Mouse (Mus musculus) common myeloid progenitor, adult 5-6 weeks (primary cell): ENCODE data around the gene Gm10376. TPM values are rescaled to one million over a fixed set of nuclear protein-coding genes. Genes with fewer than 3 reads are reported as not detected.
"Not testable (repeated sequence)": the region's sequence is repeated elsewhere in the genome, so short reads cannot be mapped to it uniquely, and the experiment has no call there.

ENCODE experiments used
- ATAC-seq: replicated peaks from 2 replicates; pipeline ENCODE4 v1.8.0; 2016; ENCODE audit warnings: low read depth, mild to moderate bottlenecking, moderate TSS enrichment, inconsistent platforms; ENCODE audit not compliant: poor library complexity, severe bottlenecking
- total RNA-seq: library from RNA; stranded (forward); fragments of 200-1000, 187-1606 nt; gene quantifications from 2 replicates; pipeline ENCODE4 v1.2.3, GENCODE M21; 2017

The Gm10376 gene
- total RNA-seq = not detected in 2 replicates

DNA sequence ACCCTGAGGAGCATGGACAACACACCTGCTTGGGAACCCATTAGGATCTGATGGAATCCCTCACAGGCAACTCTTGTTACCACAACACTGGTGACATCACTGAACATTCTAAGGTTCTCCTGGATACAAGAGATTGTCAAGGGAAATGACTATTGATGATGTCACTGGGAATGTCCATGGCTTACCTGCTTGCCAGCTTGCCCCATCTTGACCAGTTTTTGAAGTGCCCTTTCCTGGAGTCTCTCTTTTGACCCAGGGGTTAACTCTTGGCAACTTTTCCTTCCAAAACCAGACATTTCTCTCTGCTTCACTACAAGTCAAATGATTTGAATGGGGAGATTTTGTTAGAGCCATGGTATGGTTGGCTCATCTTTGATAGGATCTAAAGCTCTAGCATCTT, at the start of gene Gm10376:
Gm10376 (minus strand) TSS at position 101 of the 400 bp plus-strand sequence.
- ATAC-seq = not testable (repeated sequence)

- ATAC-seq = not testable (repeated sequence)
Observed at GRCm38 (mm10) chr14:43060179-43060578, 44.8 kb upstream of the Gm10376 start.

GRCm38 (mm10) chr14:43058063-43058462, 42.6 kb upstream of the Gm10376 start:
- not testable (repeated sequence) for ATAC-seq

DNA sequence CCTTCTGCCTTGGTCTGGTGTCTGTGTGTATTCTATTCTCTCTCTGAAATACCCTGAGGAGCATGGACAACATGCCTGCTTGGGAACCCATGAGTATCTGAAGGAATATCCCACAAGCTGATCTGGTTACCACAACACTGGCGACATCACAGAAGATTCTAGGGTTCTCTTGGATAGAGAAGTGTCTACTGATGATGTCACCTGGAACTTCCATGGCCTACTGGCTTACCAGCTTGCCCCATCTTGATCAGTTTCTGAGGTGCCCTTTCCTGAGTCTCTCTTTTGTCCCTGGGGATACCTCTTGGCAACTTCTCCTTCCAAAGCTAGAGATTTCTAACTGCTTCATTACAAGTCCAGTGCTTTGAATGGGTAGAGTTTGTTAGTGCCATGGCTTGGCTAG, 21.9 kb downstream of the Gm10376 start, which contains the start of gene Gm8082:
Gm8082 (minus strand) TSS at position 101 of the 400 bp plus-strand sequence.
- ATAC-seq = not testable (repeated sequence)

Other genes with a start within 250 kb of the Gm10376 start
- gene Gm3015, start 246.8 kb downstream of the Gm10376 start, total RNA-seq = not detected in 2 replicates
- not detected in 2 replicates for gene Gm10377, start 217.6 kb downstream of the Gm10376 start, total RNA-seq
- gene Gm21977, start 162.2 kb downstream of the Gm10376 start, total RNA-seq = not detected in 2 replicates
- not detected in 2 replicates for gene Gm8082, start 22.0 kb downstream of the Gm10376 start, total RNA-seq
- gene Gm8094, start 61.0 kb upstream of the Gm10376 start, total RNA-seq = not detected in 2 replicates
- not detected in 2 replicates for gene Gm8104, start 85.0 kb upstream of the Gm10376 start, total RNA-seq
- gene Gm7233, start 164.2 kb upstream of the Gm10376 start, total RNA-seq = not detected in 2 replicates
- not detected in 2 replicates for gene Gm8122, start 219.7 kb upstream of the Gm10376 start, total RNA-seq
- gene Gm8126, start 243.0 kb upstream of the Gm10376 start, total RNA-seq = not detected in 2 replicates